Mouse (Mus musculus) liver, adult 2 months (tissue): ENCODE results near the gene Tmsb10.

ENCODE experiments used
- CTCF ChIP-seq: fragments of 200-500 bp; IDR thresholded peaks from 2 replicates; pipeline ENCODE4 v1.5.1; 2011; ENCODE audit warnings: low read depth, low read length, control low read depth
- POLR2A ChIP-seq: fragments of 200-500 bp; IDR thresholded peaks from 2 replicates; pipeline ENCODE4 v1.6.1; 2011; ENCODE audit warnings: low read length, control low read depth; ENCODE audit not compliant: insufficient read depth; ENCODE audit errors: extremely low read depth

DNA sequence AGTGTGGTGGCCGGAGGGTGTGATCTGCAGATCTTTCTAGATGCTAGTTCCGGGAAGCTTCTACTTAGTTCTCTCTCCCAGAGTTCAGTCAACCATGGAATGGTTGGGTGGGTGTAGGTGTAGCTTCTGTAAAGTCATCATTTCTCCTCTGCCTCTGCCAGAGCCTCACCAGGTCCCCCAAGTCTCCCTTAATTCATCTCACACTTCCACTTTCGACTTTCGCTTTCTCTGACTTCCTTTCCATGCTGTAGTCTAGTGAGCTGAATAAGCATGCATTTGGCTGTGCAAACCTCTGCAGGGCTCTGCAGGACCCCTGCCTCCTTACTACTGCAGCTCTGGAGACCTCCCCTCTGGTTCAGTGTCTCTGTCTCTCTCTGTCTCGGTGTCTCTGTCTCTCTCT is 31.7 kb upstream of the Tmsb10 start:
- TF ChIP-seq CTCF = no peak
- TF ChIP-seq POLR2A = no peak
